Mouse (Mus musculus) kidney, adult 2 months (tissue): Measurements from ENCODE around the gene Spef2.

ENCODE experiments used
- CTCF ChIP-seq: fragments of 200-500 bp; conservative IDR thresholded peaks from 2 replicates; pipeline ENCODE4 v1.5.1; 2011; ENCODE audit warnings: low read depth, mild to moderate bottlenecking, control low read depth, low read length, moderate library complexity, mixed read lengths; ENCODE audit not compliant: insufficient read depth, insufficient read length
- POLR2A ChIP-seq: fragments of 200-500 bp; IDR thresholded peaks from one replicate; pipeline ENCODE4 v1.6.1; 2011; ENCODE audit warnings: low read depth, low read length, control low read depth

GRCm38 (mm10) chr15:9713707-9714106, 35.0 kb downstream of the Spef2 start:
- TF ChIP-seq CTCF = no peak
- no peak for TF ChIP-seq POLR2A
